Mouse (Mus musculus) lung, adult 2 months (tissue): ENCODE results near the gene Wdfy1. TPM values are rescaled to one million over a fixed set of nuclear protein-coding genes. Genes with fewer than 3 reads are reported as not detected.

Experiments
- DNase-seq: peaks from one replicate; pipeline ENCODE4 v3.0.0; 2022
- H3K4me1 ChIP-seq: fragments of 200-500 bp; 2 replicates; pipeline ENCODE4 v1.6.1; 2011; ENCODE audit warnings: low read length; ENCODE audit not compliant: control insufficient read depth, insufficient read depth
- H3K4me3 ChIP-seq: fragments of 200-500 bp; replicated peaks from 2 replicates; pipeline ENCODE3; 2011; ENCODE audit warnings: low read depth, mild to moderate bottlenecking, control low read depth, low read length; ENCODE audit errors: extremely low read depth
- CTCF ChIP-seq: fragments of 200-500 bp; IDR thresholded peaks from 2 replicates; pipeline ENCODE4 v1.5.1; 2011; ENCODE audit warnings: mild to moderate bottlenecking, low read length, control low read depth; ENCODE audit not compliant: insufficient read depth
- POLR2A ChIP-seq: fragments of 200-500 bp; IDR thresholded peaks from 2 replicates; pipeline ENCODE4 v1.6.1; 2011; ENCODE audit warnings: low read depth, mild to moderate bottlenecking, control low read depth, low read length, borderline replicate concordance; ENCODE audit errors: extremely low read depth
- WGBS: fragments of 180-500 bp; shearing (Covaris S2); methylation state at CpG from one replicate; pipeline ENCODE4 v1.1.7; 2018; 5-methylcytosine and 5-hydroxymethylcytosine counted together
- polyA plus RNA-seq: library from polyadenylated mRNA; depleted of rRNA; stranded (reverse); fragments of >200 nt; gene quantifications from 2 replicates; pipeline ENCODE4 v1.2.3, GENCODE M21; 2012; rRNA removed

Wdfy1 gene
- polyA plus RNA-seq, 1 experiment = 42.4 TPM

DNA sequence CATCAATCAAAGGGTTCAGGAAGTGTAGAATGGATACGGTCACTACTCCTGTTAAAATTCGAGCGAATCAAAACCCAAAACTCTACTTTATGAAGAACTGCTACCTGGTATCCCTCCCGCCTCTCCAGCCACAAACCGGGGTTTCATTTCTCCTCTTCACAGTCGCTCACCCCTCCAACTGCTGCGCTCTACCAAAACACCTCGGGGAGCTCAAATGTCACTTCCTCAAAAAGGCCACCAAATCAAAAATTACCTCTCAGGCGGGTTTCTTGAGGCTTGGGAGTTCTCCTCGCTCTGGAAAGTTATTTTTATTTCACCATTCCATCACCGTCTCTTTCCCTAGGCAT, 104.8 kb downstream of the Wdfy1 start:
- TF ChIP-seq CTCF (no peak), POLR2A (no peak)
- DNase-seq = no peak
- 1% methylated on average over 11 of the region's 11 CpGs for WGBS
- H3K4me3 ChIP-seq = peak overlapping the region; percentile 84
- no peaks in the 10 kb centered on the region; the same call in 1 of the 2 replicates for H3K4me1 ChIP-seq

DNA sequence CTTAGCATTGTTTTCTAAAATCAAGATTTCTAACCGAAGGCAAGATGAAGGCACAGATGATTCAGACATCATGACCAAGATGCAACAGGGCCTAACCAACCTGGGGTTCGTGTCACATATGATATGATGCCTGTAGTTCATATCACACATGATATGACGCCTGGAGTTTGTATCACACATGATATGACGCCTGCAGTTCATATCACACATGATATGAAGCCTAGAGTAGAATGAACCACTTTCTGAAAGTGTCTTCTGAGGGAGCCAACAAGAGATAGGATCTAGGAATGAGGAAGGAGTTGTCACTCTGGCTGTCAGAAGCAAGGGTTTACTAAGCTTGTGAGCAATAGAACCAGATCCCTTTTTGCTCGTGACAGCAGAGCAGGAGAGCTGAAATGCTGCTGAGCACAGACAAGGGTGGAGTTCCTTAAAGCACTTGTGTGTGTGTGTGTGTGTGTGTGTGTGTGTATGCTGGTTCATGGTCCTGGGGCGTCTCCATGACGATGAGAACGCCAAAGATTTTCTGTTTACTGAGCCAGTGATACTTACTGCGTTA, 106.4 kb downstream of the Wdfy1 start:
- no peak overlapping the region for H3K4me3 ChIP-seq
- TF ChIP-seq CTCF (no peak), POLR2A (no peak)
- no peaks in the 10 kb centered on the region; the same call in 1 of the 2 replicates for H3K4me1 ChIP-seq
- WGBS = 73% methylated on average over 9 of the region's 9 CpGs
- no peak for DNase-seq

DNA sequence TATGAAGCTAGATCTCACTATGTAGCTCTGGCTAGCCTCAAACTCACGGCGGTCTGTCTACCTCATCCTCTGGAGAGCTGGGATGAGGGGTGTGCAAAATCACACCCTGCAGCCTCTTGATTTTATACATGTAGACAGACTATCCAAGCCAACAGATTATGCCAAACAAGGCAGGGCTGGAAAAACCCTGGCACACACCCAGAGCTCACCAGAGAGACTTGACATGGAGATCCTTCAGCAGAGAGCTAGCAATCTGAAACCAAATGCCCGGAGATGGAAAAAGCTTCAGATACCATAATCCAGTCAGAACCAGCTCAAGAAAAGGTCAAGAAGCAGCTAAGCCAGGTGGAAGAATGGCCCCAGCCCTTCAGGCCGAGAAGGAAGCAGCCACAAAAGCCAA, 111.0 kb downstream of the Wdfy1 start:
- WGBS = 69% methylated on average over 4 of the region's 4 CpGs
- no peak for DNase-seq
- H3K4me1 ChIP-seq = no peaks in the 10 kb centered on the region; the same call in 1 of the 2 replicates
- no peak overlapping the region for H3K4me3 ChIP-seq
- TF ChIP-seq CTCF (no peak), POLR2A (no peak)

DNA sequence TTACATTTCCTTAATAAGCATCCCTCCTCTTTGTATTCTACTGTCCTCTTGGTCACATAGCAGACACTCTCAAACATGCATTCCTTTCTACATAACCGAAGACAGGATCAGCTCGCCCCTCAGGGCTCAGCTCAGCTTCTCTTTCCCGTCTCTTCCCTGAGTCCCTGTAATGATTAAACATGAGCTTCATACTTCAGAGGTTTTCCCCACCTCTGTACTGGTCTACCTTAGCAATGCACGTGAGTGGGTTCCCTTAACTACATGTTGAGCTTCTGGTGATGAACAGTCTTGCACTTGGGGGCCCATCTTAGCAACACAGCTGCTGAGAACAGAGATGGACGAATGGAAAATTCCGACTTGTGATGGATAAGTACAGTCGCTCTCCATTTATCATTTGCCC, 116.3 kb downstream of the Wdfy1 start:
- WGBS = 80% methylated on average over 7 of the region's 7 CpGs
- TF ChIP-seq CTCF = no peak
- Histone ChIP-seq H3K4me3 (no peak overlapping the region), H3K4me1 (no peaks in the 10 kb centered on the region; the same call in 1 of the 2 replicates)
- DNase-seq = no peak

DNA sequence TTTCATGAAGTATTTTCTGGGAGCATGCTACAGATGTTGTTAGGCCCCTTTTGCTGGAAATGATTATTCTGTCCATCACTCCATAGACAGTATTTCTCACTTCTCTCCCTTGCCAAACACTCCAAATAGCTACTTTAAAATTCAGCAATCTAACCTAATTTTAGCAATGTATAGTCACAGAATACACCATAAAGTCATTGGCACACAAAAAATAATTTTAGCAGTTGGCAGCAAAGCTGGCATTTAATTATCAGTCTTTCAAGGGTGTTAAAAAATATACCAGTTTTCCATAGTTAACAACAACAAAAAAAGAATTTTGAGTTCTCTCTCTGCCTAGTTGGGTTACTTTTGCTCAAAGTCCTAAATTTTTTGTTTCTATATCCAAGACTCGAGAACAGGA, 118.5 kb downstream of the Wdfy1 start:
- Histone ChIP-seq H3K4me1 (no peaks in the 10 kb centered on the region; the same call in 1 of the 2 replicates), H3K4me3 (no peak overlapping the region)
- no peak for DNase-seq
- 55% methylated on average over 1 of the region's 1 CpGs for WGBS
- no peak for TF ChIP-seq POLR2A
- TF ChIP-seq CTCF = no peak

DNA sequence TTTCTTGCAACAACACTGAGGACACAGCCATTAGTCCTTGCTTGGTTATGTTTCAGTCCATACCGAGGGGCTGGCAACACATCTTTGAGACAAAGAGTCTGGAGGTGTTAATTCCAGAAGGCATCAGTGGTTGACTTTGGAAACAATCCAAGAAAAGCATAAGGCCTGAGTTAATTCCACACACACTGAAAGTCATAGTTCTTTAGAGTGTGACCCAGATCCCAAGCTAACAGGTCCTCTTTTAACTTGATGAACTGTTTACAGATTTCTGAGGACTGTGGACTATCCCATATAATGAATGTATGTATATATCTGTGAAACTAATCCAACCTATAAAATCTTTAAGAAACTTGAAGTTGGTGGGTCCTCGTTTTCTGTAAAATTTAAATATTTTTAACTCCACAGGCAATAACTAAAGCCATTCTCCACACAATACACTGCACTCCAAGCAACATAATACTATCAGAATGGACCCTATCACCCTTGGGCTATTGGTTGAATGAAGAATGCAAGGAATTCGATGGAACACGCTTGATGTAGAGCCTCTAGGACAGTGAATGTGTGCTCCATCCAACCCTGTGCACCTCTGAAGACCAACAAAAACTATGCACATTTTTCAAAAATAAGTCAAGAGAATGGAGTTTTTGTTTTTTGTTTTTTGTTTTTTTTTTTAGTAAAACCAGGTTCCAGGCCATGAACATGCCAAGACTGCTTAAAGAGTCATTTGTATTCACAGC, 120.0 kb downstream of the Wdfy1 start:
- 72% methylated on average over 4 of the region's 4 CpGs for WGBS
- no peak for TF ChIP-seq POLR2A
- no peak for TF ChIP-seq CTCF
- Histone ChIP-seq H3K4me1 (no peaks in the 10 kb centered on the region; the same call in 1 of the 2 replicates), H3K4me3 (no peak overlapping the region)
- no peak for DNase-seq

DNA sequence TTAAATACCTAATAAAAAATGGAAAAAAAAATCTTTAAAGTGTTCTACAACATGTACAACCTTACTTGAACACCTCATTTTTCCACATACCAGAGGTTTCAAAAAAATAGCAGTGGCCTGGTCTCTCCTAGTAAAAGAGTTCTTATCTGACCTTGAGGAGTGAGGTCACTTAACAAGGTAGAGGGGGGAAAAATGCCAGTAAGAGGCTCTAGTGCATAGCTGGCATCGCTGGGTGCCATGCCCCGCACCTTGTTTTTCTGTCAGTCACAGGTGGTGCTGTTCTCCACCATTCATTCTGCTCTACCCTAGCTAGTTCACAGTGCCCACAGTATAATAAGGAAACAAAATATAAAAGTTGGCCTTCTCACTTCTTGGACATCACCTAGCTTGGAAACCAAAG, 121.0 kb downstream of the Wdfy1 start:
- Histone ChIP-seq H3K4me1 (no peaks in the 10 kb centered on the region), H3K4me3 (no peak overlapping the region)
- WGBS = 56% methylated on average over 2 of the region's 2 CpGs
- DNase-seq = no peak
- TF ChIP-seq POLR2A = no peak
- no peak for TF ChIP-seq CTCF

Other genes with a start within 250 kb of the Wdfy1 start
- 36.1 and 40.0 TPM in 2 replicates for gene Ap1s3, start 104.2 kb downstream of the Wdfy1 start, polyA plus RNA-seq
- gene Mrpl44, start 125 bp downstream of the Wdfy1 start, polyA plus RNA-seq = 6.2 and 9.4 TPM in 2 replicates
- gene Serpine2, start 85.0 kb upstream of the Wdfy1 start, polyA plus RNA-seq = 70.9 and 107 TPM in 2 replicates